In the genomic region with DNA sequence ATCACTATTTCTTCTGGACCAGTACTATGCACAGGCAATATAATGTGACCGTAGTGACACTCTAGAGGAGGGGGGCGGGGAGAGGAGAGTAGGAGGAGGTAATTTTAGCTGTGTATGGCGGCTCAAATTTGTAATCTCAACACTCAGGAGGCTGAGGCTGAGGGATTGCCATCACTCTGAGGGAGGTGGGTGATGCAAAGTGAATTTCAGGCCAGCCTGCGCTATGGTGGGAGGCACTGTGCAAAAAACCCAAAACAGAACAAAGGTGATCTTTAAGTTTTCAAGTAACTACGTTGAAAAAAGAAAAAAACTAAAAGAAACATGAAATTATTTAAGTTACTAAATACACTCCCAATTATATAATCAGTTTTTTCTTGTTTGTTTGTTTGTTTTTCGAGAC, we compare ENCODE assay signal across 8 mouse cellular contexts. TPM values are rescaled to one million over a fixed set of nuclear protein-coding genes. Genes with fewer than 3 reads are reported as not detected.
A peak's percentile ranks its signal among the peaks of the same experiment; 100 is the strongest.
DNase-seq lines count a peak whose midpoint lies in the region; ATAC-seq and TF ChIP-seq lines count a peak whose summit lies in the region.

No protein-coding gene starts in this region.

- H3K4me2 ChIP-seq in heart, embryonic 12.5 days, result peak overlapping the region; percentile 74
- peak overlapping the region; percentile 78 for H3K4me2 ChIP-seq in heart, embryonic 16.5 days (ENCODE audit: low read depth, low read length)
- H3K4me2 ChIP-seq in midbrain, embryonic 11.5 days, result peak overlapping the region; percentile 83; the same call in 1 of the 2 replicates

- no peaks in the 10 kb centered on the region for H3K27me3 ChIP-seq in heart, embryonic 12.5 days (replicated peaks)
- H3K27me3 ChIP-seq in G1E (ENCODE audit: insufficient read depth, low read length), result peaks cover 6% of the 10 kb centered on the region; the same call in 1 of the 2 replicates
- H3K27me3 ChIP-seq in heart, embryonic 16.5 days (ENCODE audit: control insufficient read depth, insufficient read depth, low read length), result no peaks in the 10 kb centered on the region
- H3K27me3 ChIP-seq in midbrain, embryonic 11.5 days (ENCODE audit: control insufficient read depth, insufficient read depth, low read length), result no peaks in the 10 kb centered on the region

- peaks cover 19% of the 10 kb centered on the region for H3K4me1 ChIP-seq in heart, embryonic 12.5 days (replicated peaks)
- H3K4me1 ChIP-seq in G1E (ENCODE audit: insufficient read depth, low read depth, low read length), result peaks cover 23% of the 10 kb centered on the region
- H3K4me1 ChIP-seq in heart, embryonic 16.5 days (ENCODE audit: control insufficient read depth, insufficient read depth, low read length), result peaks cover 16% of the 10 kb centered on the region
- peaks cover 8% of the 10 kb centered on the region for H3K4me1 ChIP-seq in midbrain, embryonic 11.5 days (ENCODE audit: control insufficient read depth, insufficient read depth, low read length)

- no peaks in the 10 kb centered on the region for H3K9me3 ChIP-seq in heart, embryonic 12.5 days (replicated peaks)
- H3K9me3 ChIP-seq in G1E (replicated peaks), result no peaks in the 10 kb centered on the region
- H3K9me3 ChIP-seq in heart, embryonic 16.5 days (replicated peaks; ENCODE audit: control insufficient read depth, low read length), result no peaks in the 10 kb centered on the region
- H3K9me3 ChIP-seq in midbrain, embryonic 11.5 days (ENCODE audit: control insufficient read depth, low read length), result no peaks in the 10 kb centered on the region

- DNase-seq in heart, postnatal 36 days, result no peak
- no peak for DNase-seq in G1E (ENCODE audit: low spot score)
- DNase-seq in midbrain, embryonic 11.5 days (ENCODE audit: low spot score, missing footprints), result peak; percentile 86
- DNase-seq in spleen, adult 18-20 months, result no peak
- no peak for DNase-seq in retina, embryonic 14.5 days (ENCODE audit: low spot score)

- no peaks in the 10 kb centered on the region for H3K36me3 ChIP-seq in heart, embryonic 12.5 days
- H3K36me3 ChIP-seq in G1E (replicated peaks), result no peaks in the 10 kb centered on the region
- no peaks in the 10 kb centered on the region for H3K36me3 ChIP-seq in heart, embryonic 16.5 days (ENCODE audit: control insufficient read depth, insufficient read depth)
- H3K36me3 ChIP-seq in midbrain, embryonic 11.5 days (ENCODE audit: control insufficient read depth, insufficient read depth, low read length), result no peaks in the 10 kb centered on the region

- TF ChIP-seq CTCF in G1E (IDR thresholded peaks at IDR 0.05; ENCODE audit: low read depth, low read length), result no peak

- peak overlapping the region; percentile 92; the same call in 1 of the 2 replicates for H3K9ac ChIP-seq in heart, embryonic 12.5 days
- peak overlapping the region; percentile 99 for H3K9ac ChIP-seq in heart, embryonic 16.5 days (ENCODE audit: low read length)
- peak overlapping the region; percentile 82; the same call in 1 of the 2 replicates for H3K9ac ChIP-seq in midbrain, embryonic 11.5 days (ENCODE audit: low read length)

- 65% methylated on average over 6 of the region's 6 CpGs for WGBS in heart, embryonic 12.5 days
- WGBS in heart, embryonic 16.5 days, result 58% methylated on average over 6 of the region's 6 CpGs
- 78% methylated on average over 6 of the region's 6 CpGs for WGBS in midbrain, embryonic 11.5 days

- H3K27ac ChIP-seq in heart, embryonic 12.5 days (ENCODE audit: poor library complexity, severe bottlenecking), result peak overlapping the region; percentile 96
- peak overlapping the region; percentile 98 for H3K27ac ChIP-seq in heart, embryonic 16.5 days (ENCODE audit: low read length)
- H3K27ac ChIP-seq in midbrain, embryonic 11.5 days (ENCODE audit: low read depth, low read length), result peak overlapping the region; percentile 96

- ATAC-seq in heart, embryonic 12.5 days (ENCODE audit: insufficient number of reproducible peaks, low FRiP score), result no peak
- ATAC-seq in G1E (ENCODE audit: extremely low read depth, insufficient number of reproducible peaks, low FRiP score, poor library complexity, severe bottlenecking), result no peak
- no peak for ATAC-seq in heart, embryonic 16.5 days (replicated peaks; ENCODE audit: extremely low read depth, insufficient read depth, low FRiP score)
- no peak for ATAC-seq in midbrain, embryonic 11.5 days (ENCODE audit: low FRiP score)
- ATAC-seq in megakaryocyte progenitor cell, adult 5-6 weeks (replicated peaks; ENCODE audit: poor library complexity), result no peak

- peak overlapping the region; percentile 87 for H3K4me3 ChIP-seq in heart, embryonic 12.5 days
- H3K4me3 ChIP-seq in G1E (ENCODE audit: low read depth, low read length), result peak overlapping the region; percentile 78; the same call in 1 of the 2 replicates
- peak overlapping the region; percentile 96 for H3K4me3 ChIP-seq in heart, embryonic 16.5 days (ENCODE audit: low read length)
- peak overlapping the region; percentile 78 for H3K4me3 ChIP-seq in midbrain, embryonic 11.5 days (ENCODE audit: low read depth, low read length)

- intact Hi-C loops in heart, postnatal 36 days (cut with DNase I), result loop anchor here (2.0 to 5.0 kb wide), 2 partner anchors 37 to 54 kb away; no protein-coding TSS in a partner anchor

RNA-seq across cellular contexts. Expression of gene Map4, which starts 0.5 kb away (rescaled TPM):
- polyA plus RNA-seq in heart, embryonic 12.5 days (2016; fragmentation: Nextera tagmentation; extraction: Ambion mirVana), result 118 and 122 TPM in 2 replicates
- total RNA-seq in heart, postnatal 36 days (2021), result 100 to 1,000 TPM; 316 to 318 TPM
- 46.8 and 47.5 TPM in 2 replicates for total RNA-seq in G1E (2014; fragmentation: Nextera tagmentation)
- total RNA-seq in G1E (2017), result 27.2 and 28.3 TPM in 2 replicates
- polyA plus RNA-seq in G1E (2012), result 64.3 and 69.3 TPM in 2 replicates
- 88.0 and 89.1 TPM in 2 replicates for polyA plus RNA-seq in heart, embryonic 16.5 days (2015; fragmentation: Nextera tagmentation; extraction: Ambion mirVana)
- 80.1 and 81.4 TPM in 2 replicates for polyA plus RNA-seq in midbrain, embryonic 11.5 days (2014; fragmentation: Nextera tagmentation; extraction: Ambion mirVana)
- 26.7 and 32.2 TPM in 2 replicates for total RNA-seq in megakaryocyte progenitor cell, adult 5-6 weeks (2015)
- total RNA-seq in megakaryocyte progenitor cell, adult 5-6 weeks (2017), result 20.1 and 26.3 TPM in 2 replicates

RNA-seq across cellular contexts. Expression of gene Cdc25a, which starts 55.4 kb away (rescaled TPM):
- 27.6 and 28.6 TPM in 2 replicates for polyA plus RNA-seq in heart, embryonic 12.5 days (2016; fragmentation: Nextera tagmentation; extraction: Ambion mirVana)
- total RNA-seq in heart, postnatal 36 days (2021), result 1 to 10 TPM; 4.4 to 6.3 TPM
- total RNA-seq in G1E (2014; fragmentation: Nextera tagmentation), result 37.1 and 38.5 TPM in 2 replicates
- total RNA-seq in G1E (2017), result 44.0 and 46.4 TPM in 2 replicates
- polyA plus RNA-seq in G1E (2012), result 102 and 128 TPM in 2 replicates
- 14.2 and 14.3 TPM in 2 replicates for polyA plus RNA-seq in heart, embryonic 16.5 days (2015; fragmentation: Nextera tagmentation; extraction: Ambion mirVana)
- polyA plus RNA-seq in midbrain, embryonic 11.5 days (2014; fragmentation: Nextera tagmentation; extraction: Ambion mirVana), result 33.6 and 36.9 TPM in 2 replicates
- total RNA-seq in megakaryocyte progenitor cell, adult 5-6 weeks (2015), result 28.8 and 33.8 TPM in 2 replicates
- 46.3 and 55.2 TPM in 2 replicates for total RNA-seq in megakaryocyte progenitor cell, adult 5-6 weeks (2017)
